Mouse (Mus musculus) cortical plate, adult 2 months (tissue): ENCODE results near the gene H2-Eb1.

ENCODE experiments used
- CTCF ChIP-seq: fragments of 200-500 bp; IDR thresholded peaks from 2 replicates; pipeline ENCODE4 v1.5.1; 2011; ENCODE audit warnings: mild to moderate bottlenecking, control low read depth, low read length; ENCODE audit not compliant: insufficient read depth; ENCODE audit errors: extremely low read depth
- POLR2A ChIP-seq: fragments of 200-500 bp; IDR thresholded peaks from 2 replicates; pipeline ENCODE4 v1.6.1; 2011; ENCODE audit warnings: mild to moderate bottlenecking, low read length, control low read depth; ENCODE audit not compliant: insufficient read depth; ENCODE audit errors: extremely low read depth

DNA sequence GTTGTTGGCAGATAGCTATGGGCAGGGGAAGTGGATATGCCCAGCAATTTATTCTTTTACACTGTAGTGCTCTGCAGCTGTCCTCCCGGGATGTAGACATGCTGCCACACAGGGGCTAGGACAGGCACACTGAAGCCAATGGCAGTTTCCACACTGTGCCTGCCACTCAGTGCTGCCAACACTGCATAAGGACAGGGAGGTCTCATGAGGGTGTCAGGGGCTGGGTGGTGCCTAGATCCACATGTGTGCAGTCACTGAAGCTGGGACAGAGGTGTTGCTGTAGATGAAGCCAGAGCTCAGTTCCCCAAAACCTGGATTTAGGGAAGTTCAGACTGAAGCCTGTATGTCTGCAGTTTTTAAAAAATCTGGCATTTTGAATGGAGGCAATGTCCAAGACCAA, 6.5 kb downstream of the H2-Eb1 start:
- TF ChIP-seq POLR2A (no peak), CTCF (no peak)
